Mouse (Mus musculus) MEL (cell line): Measurements from ENCODE around the gene Cnot9. TPM values are rescaled to one million over a fixed set of nuclear protein-coding genes. Genes with fewer than 3 reads are reported as not detected.

ENCODE experiments used
- DNase-seq: peaks from one replicate; pipeline ENCODE4 v3.0.0; 2011; ENCODE audit warnings: low read depth, low spot score
- H3K27ac ChIP-seq: 2 replicates; pipeline ENCODE4 v1.5.1; 2012; ENCODE audit warnings: low read depth, mild to moderate bottlenecking, control low read depth, low read length, moderate library complexity; ENCODE audit not compliant: control insufficient read depth
- H3K27me3 ChIP-seq, 2 experiments: fragments of 150-350 bp in 1 of 2; sonication (generic) in 1 of 2; 2 replicates each; pipeline ENCODE4 v1.6.1; 2012; ENCODE audit warnings: low read length in 2 of 2, mild to moderate bottlenecking in 2 of 2, improper control_type of control experiment in 1 of 2, moderate library complexity in 1 of 2; ENCODE audit not compliant: insufficient read depth in 2 of 2, control insufficient read depth in 1 of 2
- H3K36me3 ChIP-seq, 2 experiments: 2 replicates each; pipeline ENCODE4 v1.6.1; 2012 to 2014; ENCODE audit warnings: low read length in 2 of 2, improper control_type of control experiment in 1 of 2, inconsistent platforms in 1 of 2, mild to moderate bottlenecking in 1 of 2; ENCODE audit not compliant: insufficient read depth in 2 of 2, control insufficient read depth in 1 of 2
- H3K4me1 ChIP-seq, 2 experiments: fragments of 150-350 bp in 1 of 2; sonication (generic) in 1 of 2; 2 replicates each; pipeline ENCODE4 v1.6.1; 2012; ENCODE audit warnings: low read length in 2 of 2, improper control_type of control experiment in 1 of 2, mild to moderate bottlenecking in 1 of 2; ENCODE audit not compliant: insufficient read depth in 2 of 2, control insufficient read depth in 1 of 2
- H3K4me3 ChIP-seq, 2 experiments: fragments of 150-350 bp in 1 of 2; sonication (generic) in 1 of 2; 2 replicates each; pipeline ENCODE4 v1.5.1; 2012; ENCODE audit warnings: low read depth in 2 of 2, low read length in 2 of 2, mild to moderate bottlenecking in 2 of 2, moderate library complexity in 2 of 2, control low read depth in 1 of 2, improper control_type of control experiment in 1 of 2; ENCODE audit not compliant: control insufficient read depth in 1 of 2, insufficient read depth in 1 of 2
- H3K79me2 ChIP-seq: 2 replicates; pipeline ENCODE4 v1.6.1; 2012; ENCODE audit warnings: mild to moderate bottlenecking, low read length, moderate library complexity; ENCODE audit not compliant: control insufficient read depth, poor library complexity, insufficient read depth
- H3K9ac ChIP-seq: 2 replicates; pipeline ENCODE4 v1.6.1; 2012; ENCODE audit warnings: low read depth, mild to moderate bottlenecking, control low read depth, low read length, moderate library complexity; ENCODE audit not compliant: control insufficient read depth, poor library complexity, severe bottlenecking
- H3K9me3 ChIP-seq: fragments of 150-350 bp; sonication (generic); replicated peaks from 2 replicates; pipeline ENCODE4 v1.6.1; 2012; ENCODE audit warnings: mild to moderate bottlenecking, low read length, improper control_type of control experiment, moderate library complexity; ENCODE audit not compliant: insufficient read depth
- BHLHE40 ChIP-seq: IDR thresholded peaks from 2 replicates; pipeline ENCODE4 v1.6.1; 2012; ENCODE audit warnings: low read depth, mild to moderate bottlenecking, inconsistent platforms, low read length, improper control_type of control experiment, borderline replicate concordance
- CHD1 ChIP-seq: IDR thresholded peaks from 2 replicates; pipeline ENCODE4 v1.6.1; 2012; ENCODE audit warnings: low read depth, mild to moderate bottlenecking, inconsistent platforms, low read length, improper control_type of control experiment
- E2F4 ChIP-seq: IDR thresholded peaks from 2 replicates; pipeline ENCODE4 v1.6.1; 2011; ENCODE audit warnings: low read depth, low read length, improper control_type of control experiment, borderline replicate concordance
- GABPA ChIP-seq: IDR thresholded peaks from 2 replicates; pipeline ENCODE4 v1.6.1; 2012; ENCODE audit warnings: low read depth, mild to moderate bottlenecking, inconsistent platforms, low read length, improper control_type of control experiment, moderate library complexity
- GATA1 ChIP-seq: IDR thresholded peaks from 2 replicates; pipeline ENCODE4 v1.6.1; 2011; ENCODE audit warnings: low read depth, low read length, improper control_type of control experiment
- KAT2A ChIP-seq: conservative IDR thresholded peaks from 2 replicates; pipeline ENCODE4 v1.6.1; 2012; ENCODE audit warnings: low read depth, low read length, improper control_type of control experiment, inconsistent platforms
- MAFK ChIP-seq: IDR thresholded peaks from 2 replicates; pipeline ENCODE4 v1.6.1; 2011; ENCODE audit warnings: low read depth, mild to moderate bottlenecking, low read length, improper control_type of control experiment, borderline replicate concordance
- MAX ChIP-seq: IDR thresholded peaks from 2 replicates; pipeline ENCODE4 v1.6.1; 2011; ENCODE audit warnings: low read length, improper control_type of control experiment
- MAZ ChIP-seq: IDR thresholded peaks from 2 replicates; pipeline ENCODE4 v1.6.1; 2012; ENCODE audit warnings: low read depth, mild to moderate bottlenecking, inconsistent platforms, low read length, improper control_type of control experiment
- MXI1 ChIP-seq: IDR thresholded peaks from 2 replicates; pipeline ENCODE4 v1.6.1; 2011; ENCODE audit warnings: mild to moderate bottlenecking, low read depth, low read length, improper control_type of control experiment
- NELFE ChIP-seq: IDR thresholded peaks from 2 replicates; pipeline ENCODE4 v1.6.1; 2011; ENCODE audit warnings: low read depth, low read length, improper control_type of control experiment
- NRF1 ChIP-seq: IDR thresholded peaks from 2 replicates; pipeline ENCODE4 v1.6.1; 2014; ENCODE audit warnings: low read depth, mild to moderate bottlenecking, inconsistent platforms, low read length, improper control_type of control experiment, moderate library complexity; ENCODE audit not compliant: poor library complexity, insufficient read depth, severe bottlenecking
- POLR2AphosphoS2 ChIP-seq: IDR thresholded peaks from 2 replicates; pipeline ENCODE4 v1.6.1; 2011; ENCODE audit warnings: low read length, improper control_type of control experiment
- SIN3A ChIP-seq: IDR thresholded peaks from 2 replicates; pipeline ENCODE4 v1.6.1; 2012; ENCODE audit warnings: low read length, improper control_type of control experiment, inconsistent platforms
- TCF12 ChIP-seq: IDR thresholded peaks from 2 replicates; pipeline ENCODE4 v1.6.1; 2014; ENCODE audit warnings: low read depth, mild to moderate bottlenecking, inconsistent platforms, low read length, improper control_type of control experiment, moderate library complexity
- USF1 ChIP-seq: IDR thresholded peaks from 2 replicates; pipeline ENCODE4 v1.6.1; 2014; ENCODE audit warnings: low read depth, mild to moderate bottlenecking, inconsistent platforms, low read length, improper control_type of control experiment, moderate library complexity
- USF2 ChIP-seq, 2 experiments: IDR thresholded peaks; 2 replicates each; pipeline ENCODE4 v1.6.1; 2011 to 2012; ENCODE audit warnings: improper control_type of control experiment in 2 of 2, low read length in 2 of 2, borderline replicate concordance in 1 of 2, inconsistent platforms in 1 of 2, low read depth in 1 of 2, mild to moderate bottlenecking in 1 of 2; ENCODE audit not compliant: insufficient read depth in 1 of 2
- ZC3H11A ChIP-seq: IDR thresholded peaks from 2 replicates; pipeline ENCODE4 v1.6.1; 2012; ENCODE audit warnings: low read depth, mild to moderate bottlenecking, inconsistent platforms, low read length, improper control_type of control experiment
- ZKSCAN1 ChIP-seq: IDR thresholded peaks from 2 replicates; pipeline ENCODE4 v1.6.1; 2012; ENCODE audit warnings: low read depth, mild to moderate bottlenecking, inconsistent platforms, low read length, improper control_type of control experiment, moderate library complexity
- polyA plus RNA-seq, 2 experiments: library from polyadenylated mRNA; stranded (reverse) in 1 of 2; unstranded in 1 of 2; fragments of >175 nt in 1 of 2; fragments of >200 nt in 1 of 2; gene quantifications; 2 replicates each; pipeline versions ENCODE4 v1.2.1 to v1.2.4; 2012; ENCODE audit warnings: low replicate concordance in 2 of 2, low read depth in 1 of 2; ENCODE audit not compliant: insufficient read length in 2 of 2, insufficient read depth in 1 of 2, missing spikeins in 1 of 2
- total RNA-seq: library from RNA; depleted of rRNA; stranded (reverse); fragments of 300-350 nt; gene quantifications from 2 replicates; pipeline ENCODE4 v1.2.3, GENCODE M21; 2012

Gene Cnot9
- total and polyA plus RNA-seq, 3 experiments: 65.1 to 85.0 TPM; not detected in 1

- H3K27ac ChIP-seq: no peak within 1 kb of the TSS
- peaks cover 0 to 4% of the 10 kb centered on the region in 2 experiments; a peak in 2 of 4 replicates for H3K27me3 ChIP-seq
- H3K4me3 ChIP-seq: no peak within 1 kb of the TSS
- no peaks in the 10 kb centered on the region for H3K36me3 ChIP-seq
- no peak for DNase-seq
- no peaks in the 10 kb centered on the region; a peak in 1 of 4 replicates for H3K4me1 ChIP-seq
- no peak within 1 kb of the TSS for H3K9ac ChIP-seq
- no peaks in the 10 kb centered on the region for H3K9me3 ChIP-seq
- TF ChIP-seq E2F4 (no peak), KAT2A (no peak), MAFK (no peak), ZC3H11A (no peak), SIN3A (no peak), MAX (no peak), POLR2AphosphoS2 (no peak), USF1 (no peak), GATA1 (no peak), TCF12 (no peak)
- no peaks in the 10 kb centered on the region for H3K79me2 ChIP-seq
These were observed 38.3 kb downstream of the Cnot9 start, which contains the start of gene Usp37 for GRCm38 (mm10) chr1:74544184-74544583. Usp37 (minus strand) TSS chr1:74544284.

- H3K36me3 ChIP-seq: no peaks in the 10 kb centered on the region
- H3K79me2 ChIP-seq: no peaks in the 10 kb centered on the region
- H3K4me1 ChIP-seq: peaks cover 0 to 4% of the 10 kb centered on the region in 2 experiments; a peak in 2 of 4 replicates
- H3K9ac ChIP-seq: no peak overlapping the region
- no peak overlapping the region for H3K27ac ChIP-seq
- no peaks in the 10 kb centered on the region for H3K27me3 ChIP-seq
- no peaks in the 10 kb centered on the region for H3K9me3 ChIP-seq
- no peak for DNase-seq
- H3K4me3 ChIP-seq: no peak overlapping the region
- TF ChIP-seq TCF12: no peak
- TF ChIP-seq ZKSCAN1: no peak
- no peak for TF ChIP-seq USF2 (IDR thresholded peaks at IDR 0.05; ENCODE audit: borderline replicate concordance in 1 of 2, insufficient read depth in 1 of 2, low read depth in 1 of 2, low read length in 2 of 2)
- no peak for TF ChIP-seq GATA1
- no peak for TF ChIP-seq BHLHE40
- TF ChIP-seq MXI1: no peak
- TF ChIP-seq CHD1: no peak
- no peak for TF ChIP-seq ZC3H11A
- no peak for TF ChIP-seq NELFE
- no peak for TF ChIP-seq GABPA
- no peak for TF ChIP-seq NRF1
- TF ChIP-seq MAZ: no peak
- TF ChIP-seq E2F4: no peak
- TF ChIP-seq, all 39 proteins: peak for 0
These were observed 53.2 kb downstream of the Cnot9 start for GRCm38 (mm10) chr1:74559061-74559460.
